Mouse (Mus musculus) splenic B cell, adult 2 months (primary cell): ENCODE results near the gene Lrba.
A peak's percentile ranks its signal among the peaks of the same experiment; 100 is the strongest.

Source experiments
- DNase-seq: peaks from one replicate; pipeline ENCODE4 v3.0.0-alpha.2; 2011; ENCODE audit warnings: low read depth, low spot score
- H3K27me3 ChIP-seq: 2 replicates; pipeline ENCODE4 v1.6.1; 2012; ENCODE audit warnings: mild to moderate bottlenecking, low read length, moderate library complexity, mixed read lengths; ENCODE audit not compliant: control insufficient read depth, poor library complexity, insufficient read depth, severe bottlenecking
- H3K36me3 ChIP-seq: 2 replicates; pipeline ENCODE4 v1.6.1; 2012; ENCODE audit warnings: mild to moderate bottlenecking, low read length, moderate library complexity, mixed read lengths; ENCODE audit not compliant: control insufficient read depth, poor library complexity, insufficient read depth, severe bottlenecking

Gene Lrba

GRCm38 (mm10) chr3:86768969-86769368, 544.5 kb downstream of the Lrba start:
- no peaks in the 10 kb centered on the region for H3K27me3 ChIP-seq
- no peak for DNase-seq

GRCm38 (mm10) chr3:86774566-86775443, 550.3 kb downstream of the Lrba start:
- Histone ChIP-seq H3K27me3 (no peaks in the 10 kb centered on the region), H3K36me3 (peaks cover 1% of the 10 kb centered on the region; the same call in 1 of the 2 replicates)
- DNase-seq = peak; percentile 81

More at GRCm38 (mm10) chr3:86768969-86769368, 544.5 kb downstream of the Lrba start:
- H3K36me3 ChIP-seq = peaks cover 1% of the 10 kb centered on the region; the same call in 1 of the 2 replicates

GRCm38 (mm10) chr3:86775444-86775828, 551.0 kb downstream of the Lrba start:
- no peak for DNase-seq
- no peaks in the 10 kb centered on the region for H3K27me3 ChIP-seq
- peaks cover 1% of the 10 kb centered on the region; the same call in 1 of the 2 replicates for H3K36me3 ChIP-seq

GRCm38 (mm10) chr3:86779704-86780103, 555.2 kb downstream of the Lrba start:
- H3K27me3 ChIP-seq = no peaks in the 10 kb centered on the region
- no peak for DNase-seq
- H3K36me3 ChIP-seq = peaks cover 4% of the 10 kb centered on the region; the same call in 1 of the 2 replicates

- H3K27me3 ChIP-seq = no peaks in the 10 kb centered on the region
- no peak for DNase-seq
- H3K36me3 ChIP-seq = peaks cover 4% of the 10 kb centered on the region; the same call in 1 of the 2 replicates
Observed at GRCm38 (mm10) chr3:86784051-86784450, 559.6 kb downstream of the Lrba start.

- H3K27me3 ChIP-seq = no peaks in the 10 kb centered on the region
- DNase-seq = no peak
- peaks cover 4% of the 10 kb centered on the region for H3K36me3 ChIP-seq
Observed at GRCm38 (mm10) chr3:86784930-86785329, 560.5 kb downstream of the Lrba start.

- peaks cover 4% of the 10 kb centered on the region for H3K36me3 ChIP-seq
- no peaks in the 10 kb centered on the region for H3K27me3 ChIP-seq
- no peak for DNase-seq
Observed at GRCm38 (mm10) chr3:86786280-86786679, 561.8 kb downstream of the Lrba start.

- Histone ChIP-seq H3K36me3 (peaks cover 4% of the 10 kb centered on the region), H3K27me3 (no peaks in the 10 kb centered on the region)
- no peak for DNase-seq
Observed at GRCm38 (mm10) chr3:86786845-86787351, 562.4 kb downstream of the Lrba start.

GRCm38 (mm10) chr3:86787423-86788123, 563.1 kb downstream of the Lrba start:
- Histone ChIP-seq H3K36me3 (peaks cover 4% of the 10 kb centered on the region), H3K27me3 (no peaks in the 10 kb centered on the region)
- no peak for DNase-seq

GRCm38 (mm10) chr3:86788711-86789110, 564.2 kb downstream of the Lrba start:
- DNase-seq = peak; percentile 72
- no peaks in the 10 kb centered on the region; the same call in none of the 2 replicates for H3K36me3 ChIP-seq
- no peaks in the 10 kb centered on the region for H3K27me3 ChIP-seq

- no peak for DNase-seq
- Histone ChIP-seq H3K27me3 (no peaks in the 10 kb centered on the region), H3K36me3 (no peaks in the 10 kb centered on the region; the same call in none of the 2 replicates)
Observed at GRCm38 (mm10) chr3:86789752-86790151, 565.3 kb downstream of the Lrba start.

- no peak for DNase-seq
- no peaks in the 10 kb centered on the region for H3K27me3 ChIP-seq
- H3K36me3 ChIP-seq = no peaks in the 10 kb centered on the region; the same call in none of the 2 replicates
Observed at GRCm38 (mm10) chr3:86793264-86793663, 568.8 kb downstream of the Lrba start.

- DNase-seq = no peak
- Histone ChIP-seq H3K27me3 (no peaks in the 10 kb centered on the region), H3K36me3 (no peaks in the 10 kb centered on the region; the same call in none of the 2 replicates)
Observed at GRCm38 (mm10) chr3:86793720-86794191, 569.3 kb downstream of the Lrba start.

- Histone ChIP-seq H3K27me3 (no peaks in the 10 kb centered on the region), H3K36me3 (no peaks in the 10 kb centered on the region; the same call in 1 of the 2 replicates)
- peak; percentile 56 for DNase-seq
Observed at GRCm38 (mm10) chr3:86796716-86797115, 572.2 kb downstream of the Lrba start.
